In genomic region chr4:109987560-109988362, GRCm38 (mm10) we compare ENCODE assay signal across 15 mouse cellular contexts. TPM values are rescaled to one million over a fixed set of nuclear protein-coding genes. Genes with fewer than 3 reads are reported as not detected.
DNase-seq lines count a peak whose midpoint lies in the region; ATAC-seq lines count a peak whose summit lies in the region.
"Had no signal": no experiment of that assay in that cellular context is flagged by ENCODE, and none has a peak within 500 bp of the region (broad histone marks: within the 10 kb centered on the region; RNA-seq: fewer than 3 reads in every experiment).

No protein-coding gene starts in this region.

- H3K9me3 ChIP-seq in heart, embryonic 12.5 days (replicated peaks): no peaks in the 10 kb centered on the region
- no peaks in the 10 kb centered on the region for H3K9me3 ChIP-seq in forebrain, embryonic 11.5 days (ENCODE audit: control insufficient read depth, low read length)

- H3K27me3 ChIP-seq in heart, embryonic 12.5 days (replicated peaks): peaks cover 85% of the 10 kb centered on the region
- peaks cover 49% of the 10 kb centered on the region for H3K27me3 ChIP-seq in forebrain, embryonic 11.5 days (ENCODE audit: control insufficient read depth, insufficient read depth, low read length)

- ATAC-seq in heart, embryonic 12.5 days (ENCODE audit: insufficient number of reproducible peaks, low FRiP score): no peak
- no peak for ATAC-seq in forebrain, embryonic 11.5 days (replicated peaks; ENCODE audit: low FRiP score)
- ATAC-seq in megakaryocyte, adult 5-6 weeks (ENCODE audit: poor library complexity, severe bottlenecking): peak; percentile 32; the same call in 1 of the 2 replicates
- ATAC-seq: lung, postnatal 0 days had no signal

- DNase-seq in heart, postnatal 14 days: no peak
- peak; percentile 18 for DNase-seq in ZHBTc4 (ENCODE audit: low read depth, low spot score)
- DNase-seq in forebrain, embryonic 11.5 days (ENCODE audit: low spot score): peak; percentile 71
- no peak for DNase-seq in kidney, postnatal 10 days
- DNase-seq in cerebellum, postnatal 25 days: no peak
- DNase-seq in gastrocnemius, postnatal 10 days: no peak
- DNase-seq: cerebellum, postnatal 36 days; gastrocnemius, postnatal 14 days; kidney, postnatal 14 days; liver; right cerebral cortex, postnatal 14 days; thymus, adult 2 months had no signal

- no peak overlapping the region for H3K4me2 ChIP-seq in heart, embryonic 12.5 days
- peak overlapping the region; percentile 21; the same call in 1 of the 2 replicates for H3K4me2 ChIP-seq in forebrain, embryonic 11.5 days (ENCODE audit: low read depth, low read length, severe bottlenecking)

- H3K4me3 ChIP-seq in heart, embryonic 12.5 days: peak overlapping the region; percentile 5; the same call in 1 of the 2 replicates
- no peak overlapping the region for H3K4me3 ChIP-seq in forebrain, embryonic 11.5 days (ENCODE audit: low read depth, low read length)

- WGBS in heart, embryonic 12.5 days: 5% methylated on average over 20 of the region's 20 CpGs
- WGBS in forebrain, embryonic 11.5 days: 3% methylated on average over 18 of the region's 20 CpGs

- intact Hi-C loops in heart, postnatal 14 days (cut with DNase I): no loop called here

- H3K36me3 ChIP-seq in heart, embryonic 12.5 days: no peaks in the 10 kb centered on the region
- H3K36me3 ChIP-seq in forebrain, embryonic 11.5 days (ENCODE audit: control insufficient read depth, insufficient read depth, low read length): no peaks in the 10 kb centered on the region

- no peak overlapping the region for H3K9ac ChIP-seq in heart, embryonic 12.5 days
- peak overlapping the region; percentile 39; the same call in 1 of the 2 replicates for H3K9ac ChIP-seq in forebrain, embryonic 11.5 days (ENCODE audit: low read length)

- H3K27ac ChIP-seq in heart, embryonic 12.5 days (ENCODE audit: poor library complexity, severe bottlenecking): no peak overlapping the region
- no peak overlapping the region for H3K27ac ChIP-seq in forebrain, embryonic 11.5 days (ENCODE audit: low read depth, low read length)

- H3K4me1 ChIP-seq in heart, embryonic 12.5 days (replicated peaks): peaks cover 14% of the 10 kb centered on the region
- H3K4me1 ChIP-seq in forebrain, embryonic 11.5 days (replicated peaks; ENCODE audit: control insufficient read depth, insufficient read depth, low read length): peaks cover 14% of the 10 kb centered on the region

RNA-seq across cellular contexts. Expression of gene Dmrta2, which starts 9.9 kb away (rescaled TPM):
- polyA plus RNA-seq in heart, embryonic 12.5 days (2016; fragmentation: Nextera tagmentation; extraction: Ambion mirVana): 0.13 TPM in 1 of 2 replicates, not detected in the other
- under 1 TPM; 0.20 to 0.24 TPM for total RNA-seq in heart, postnatal 14 days (2021)
- 12.5 and 16.9 TPM in 2 replicates for polyA plus RNA-seq in forebrain, embryonic 11.5 days (2014; fragmentation: Nextera tagmentation; extraction: Ambion mirVana)
- 0.14 TPM in 1 of 2 replicates, not detected in the other for total RNA-seq in megakaryocyte, adult 5-6 weeks (2015)
- total RNA-seq in megakaryocyte, adult 5-6 weeks (2017): not detected in 2 replicates
- total RNA-seq in gastrocnemius, postnatal 10 days (2021): under 1 TPM; 0.35 to 0.36 TPM
- polyA plus RNA-seq: lung, postnatal 0 days had no signal

Comparison
In these comparisons a context has a peak if more than half of its experiments do, and no peak if none do; other contexts are left out.
1. DNase-seq: peak in ZHBTc4 (single experiment) and forebrain, embryonic 11.5 days (single experiment); none in heart, postnatal 14 days (0 of 2), kidney, postnatal 10 days (single experiment), cerebellum, postnatal 25 days (0 of 2) and gastrocnemius, postnatal 10 days (single experiment).